Mouse (Mus musculus): ENCODE measurements around the gene Espl1. TPM values are rescaled to one million over a fixed set of nuclear protein-coding genes. Genes with fewer than 3 reads are reported as not detected.
A peak's percentile ranks its signal among the peaks of the same experiment; 100 is the strongest.

Espl1 gene
- 20.8 and 21.7 TPM in 2 replicates for total RNA-seq (2014; fragmentation: Nextera tagmentation)
- total RNA-seq (2017): 30.4 and 50.0 TPM in 2 replicates

DNA sequence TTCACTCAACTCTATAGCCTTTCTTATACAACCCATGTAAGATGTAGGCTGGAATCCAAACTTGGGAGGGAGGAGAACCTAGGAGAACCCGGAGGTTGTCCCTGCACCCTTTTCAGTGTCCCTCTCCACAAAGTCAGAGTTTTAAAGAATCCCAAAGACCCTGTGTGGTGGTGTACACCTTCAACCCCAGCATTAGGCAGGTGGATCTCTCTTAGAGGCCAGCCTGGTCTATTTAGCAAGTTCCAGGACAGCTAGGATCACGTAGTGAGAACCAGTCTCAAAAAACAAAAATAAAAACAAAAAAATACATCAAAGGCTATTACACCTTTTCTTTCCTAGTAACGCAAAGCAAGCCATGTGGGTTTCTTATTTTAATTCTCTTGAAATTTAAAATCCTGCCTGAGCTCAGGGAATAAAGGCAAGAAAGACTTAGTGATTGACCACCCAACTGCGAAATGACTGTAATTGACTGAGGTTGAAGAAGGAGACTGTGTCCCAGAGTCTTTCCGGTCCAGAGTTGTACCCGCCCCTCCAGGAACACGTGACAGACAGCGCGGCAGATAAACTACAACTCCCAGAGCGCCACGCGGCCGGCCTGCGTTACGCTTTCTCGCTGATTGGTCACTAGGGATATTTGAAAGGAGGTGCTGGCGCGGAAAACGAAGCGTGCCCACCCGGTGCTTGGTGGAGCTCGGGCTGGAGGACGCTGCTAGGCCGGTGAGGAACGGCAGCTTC, at the start of gene Espl1:
TSS of gene Espl1 (plus strand) at position 634 of the 735 bp plus-strand sequence.
- peak; percentile 99 for ATAC-seq (replicated peaks; ENCODE audit: poor library complexity, severe bottlenecking)

DNA sequence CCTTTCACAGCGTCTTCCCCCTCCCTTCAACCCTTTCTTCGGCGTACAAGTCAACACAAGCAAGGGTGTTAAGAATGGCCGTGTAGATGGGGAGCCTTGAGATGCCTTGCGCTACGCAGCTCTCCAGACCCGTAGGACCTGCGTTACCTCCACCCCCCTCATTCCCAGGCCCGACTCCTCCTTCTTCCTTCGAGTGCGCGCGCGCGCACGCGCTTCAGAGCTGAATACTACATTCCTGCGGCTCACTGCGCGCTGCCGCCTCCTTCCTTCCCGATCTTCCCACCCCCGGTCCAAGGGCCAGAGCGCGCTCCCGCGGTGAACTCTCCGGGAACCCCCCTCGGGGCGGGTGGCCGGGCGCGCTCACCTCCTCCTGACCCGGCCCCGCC, 49.2 kb upstream of the Espl1 start:
- ATAC-seq (replicated peaks; ENCODE audit: poor library complexity, severe bottlenecking): peak; percentile 36

DNA sequence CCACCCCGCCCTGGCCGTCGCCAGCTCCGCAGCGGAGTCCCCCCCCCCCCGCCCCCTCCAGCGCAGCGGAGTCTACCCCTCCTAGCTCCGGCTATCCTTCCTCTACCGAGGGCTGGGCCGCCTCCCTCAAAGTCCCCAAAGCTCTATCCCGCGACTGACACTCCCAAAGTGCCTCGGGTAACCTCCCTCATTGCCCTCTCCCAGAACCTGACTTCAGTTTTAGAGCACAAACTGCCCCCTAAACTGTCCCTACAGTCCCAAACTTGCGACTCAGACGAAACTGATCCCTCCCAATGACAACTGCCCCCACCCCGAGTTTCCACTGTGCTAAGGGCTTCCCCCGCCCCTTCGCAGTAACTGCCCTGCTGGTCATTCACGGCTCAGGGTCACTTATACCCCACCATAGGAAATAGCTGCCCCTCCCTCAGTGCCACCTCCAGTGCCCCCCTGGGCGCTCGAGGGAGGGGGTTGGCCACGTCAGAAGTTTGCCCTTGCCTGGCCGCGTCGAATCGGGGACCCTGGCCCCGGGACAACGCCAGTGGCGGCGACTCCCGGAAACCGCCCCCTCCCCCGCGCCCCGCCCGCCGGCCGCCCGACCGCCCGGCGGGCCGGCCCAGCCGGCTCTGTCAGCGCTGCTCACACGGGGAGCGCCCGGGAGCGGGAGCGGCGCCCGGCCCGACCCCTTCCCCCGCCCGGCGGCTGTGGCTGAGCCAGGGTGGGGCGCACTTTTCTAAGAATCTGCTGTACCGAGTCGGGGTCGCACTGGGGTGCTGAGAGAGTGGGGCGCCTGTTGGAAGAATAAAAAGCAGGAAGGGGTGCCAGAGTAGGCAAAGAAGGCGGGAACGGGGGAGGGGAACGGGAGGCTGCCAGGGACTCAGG, 48.6 kb upstream of the Espl1 start:
- ATAC-seq (replicated peaks; ENCODE audit: poor library complexity, severe bottlenecking): peak; percentile 21

DNA sequence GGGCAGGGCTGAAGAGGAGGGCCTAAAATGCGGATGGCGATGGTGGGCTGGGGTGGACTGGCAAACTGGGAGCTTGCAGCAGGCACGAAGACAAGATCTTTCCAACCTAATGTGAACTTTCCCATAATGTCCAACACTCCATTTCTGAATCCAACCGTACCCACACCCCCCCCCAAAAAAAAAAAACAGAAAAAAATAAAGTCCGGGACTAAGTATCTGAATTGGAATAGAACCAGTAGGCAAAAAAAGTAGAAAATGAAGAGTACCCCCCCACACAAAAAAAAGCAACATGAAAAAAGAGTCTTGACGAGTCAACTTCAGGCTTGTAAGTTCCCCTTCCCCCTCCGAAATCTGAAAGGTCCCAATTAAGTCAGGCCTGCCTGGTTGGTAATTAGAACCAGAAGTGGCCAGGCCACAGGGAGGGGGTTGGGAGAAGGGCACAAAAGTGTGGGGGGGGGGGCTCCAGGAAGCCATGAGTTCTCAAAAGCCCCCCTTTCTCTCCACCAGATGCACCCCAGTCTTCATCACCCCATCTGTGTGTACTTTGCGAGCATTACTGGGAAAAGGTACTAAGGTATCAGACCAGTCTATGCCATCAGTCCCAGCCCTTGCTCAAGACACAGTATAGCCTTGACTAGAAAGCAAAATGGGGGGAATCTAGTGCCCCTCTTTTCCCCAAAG, 47.8 kb upstream of the Espl1 start:
- ATAC-seq (replicated peaks; ENCODE audit: poor library complexity, severe bottlenecking): no peak

DNA sequence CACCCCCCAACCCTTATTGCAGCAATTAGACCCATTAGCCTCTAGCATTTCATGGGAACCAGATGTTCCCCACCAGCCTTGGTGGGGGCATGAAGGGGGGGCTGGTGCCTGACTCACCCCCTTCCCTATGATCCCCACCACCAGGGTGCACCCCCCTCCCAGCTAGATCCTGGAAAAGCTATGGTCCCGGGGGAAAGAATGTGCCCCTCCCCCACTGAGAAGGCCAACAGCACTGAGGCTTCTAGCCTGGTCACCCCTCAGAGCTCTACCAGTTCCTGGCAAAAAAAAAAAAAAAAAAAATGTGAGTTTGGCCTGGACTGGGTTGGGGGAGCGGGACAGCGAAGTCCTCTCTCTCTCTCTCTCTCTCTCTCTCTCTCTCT, 47.3 kb upstream of the Espl1 start:
- no peak for ATAC-seq (replicated peaks; ENCODE audit: poor library complexity, severe bottlenecking)

DNA sequence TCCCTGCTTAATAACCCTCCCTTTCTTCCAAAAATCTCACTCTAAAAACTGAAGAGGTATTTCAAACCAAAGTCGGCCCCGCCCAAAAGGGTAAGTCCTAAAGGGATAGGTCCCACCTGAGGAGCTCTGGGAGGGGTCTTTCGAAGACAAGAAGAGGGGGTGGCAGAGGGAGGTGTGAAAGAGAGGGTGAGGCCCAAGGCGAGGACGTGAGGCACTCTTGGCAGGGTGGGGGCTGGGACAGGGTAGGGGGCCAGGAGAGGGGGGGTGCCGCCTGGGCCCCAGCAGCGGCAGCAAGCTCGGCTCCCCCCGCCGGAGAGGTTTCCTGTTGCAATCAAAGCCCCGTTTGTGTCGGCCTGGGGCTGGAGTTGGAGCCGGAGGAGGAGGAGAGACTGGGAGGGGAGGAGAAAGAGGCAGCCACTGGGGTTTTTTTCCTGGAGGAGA, 46.8 kb upstream of the Espl1 start:
- no peak for ATAC-seq (replicated peaks; ENCODE audit: poor library complexity, severe bottlenecking)

DNA sequence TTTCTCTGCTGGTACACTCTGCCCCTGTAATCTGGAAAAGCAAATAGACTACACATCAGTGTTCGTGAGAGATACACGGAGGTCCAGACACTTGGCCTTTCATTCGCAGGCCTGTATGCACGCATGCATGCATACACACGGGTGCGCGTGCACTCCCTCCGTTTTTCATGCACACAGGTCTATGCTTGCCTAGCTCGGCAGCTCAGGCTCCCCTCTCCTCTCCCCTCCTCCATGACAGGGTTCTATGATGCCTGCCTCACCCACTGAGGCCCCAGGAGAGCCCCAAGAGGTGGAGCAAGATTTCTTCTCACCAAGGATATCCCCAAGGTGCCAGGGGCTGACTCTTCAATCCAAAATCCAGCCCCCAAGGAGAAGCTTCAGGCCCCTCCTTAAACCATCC, 46.1 kb upstream of the Espl1 start:
- ATAC-seq (replicated peaks; ENCODE audit: poor library complexity, severe bottlenecking): no peak

DNA sequence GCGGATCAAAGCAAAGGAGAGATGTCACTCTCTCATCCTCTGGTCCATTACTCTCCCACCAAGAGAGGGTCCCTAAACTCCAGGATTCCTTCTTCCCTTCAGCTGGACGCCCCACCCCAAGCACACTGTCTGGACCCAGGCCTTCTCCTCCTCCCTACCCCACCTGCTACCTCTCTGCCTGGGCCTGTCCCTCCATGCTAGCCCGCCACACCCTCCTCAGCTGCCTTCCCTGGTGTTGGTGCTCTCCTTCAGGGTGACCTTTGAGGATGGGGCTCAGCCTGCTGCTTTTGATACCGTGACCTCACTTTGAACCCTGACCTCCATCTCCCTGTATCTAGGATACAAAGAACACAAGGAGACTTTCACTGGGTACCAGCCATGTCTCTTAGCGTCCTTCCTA, 45.5 kb upstream of the Espl1 start:
- ATAC-seq (replicated peaks; ENCODE audit: poor library complexity, severe bottlenecking): no peak

DNA sequence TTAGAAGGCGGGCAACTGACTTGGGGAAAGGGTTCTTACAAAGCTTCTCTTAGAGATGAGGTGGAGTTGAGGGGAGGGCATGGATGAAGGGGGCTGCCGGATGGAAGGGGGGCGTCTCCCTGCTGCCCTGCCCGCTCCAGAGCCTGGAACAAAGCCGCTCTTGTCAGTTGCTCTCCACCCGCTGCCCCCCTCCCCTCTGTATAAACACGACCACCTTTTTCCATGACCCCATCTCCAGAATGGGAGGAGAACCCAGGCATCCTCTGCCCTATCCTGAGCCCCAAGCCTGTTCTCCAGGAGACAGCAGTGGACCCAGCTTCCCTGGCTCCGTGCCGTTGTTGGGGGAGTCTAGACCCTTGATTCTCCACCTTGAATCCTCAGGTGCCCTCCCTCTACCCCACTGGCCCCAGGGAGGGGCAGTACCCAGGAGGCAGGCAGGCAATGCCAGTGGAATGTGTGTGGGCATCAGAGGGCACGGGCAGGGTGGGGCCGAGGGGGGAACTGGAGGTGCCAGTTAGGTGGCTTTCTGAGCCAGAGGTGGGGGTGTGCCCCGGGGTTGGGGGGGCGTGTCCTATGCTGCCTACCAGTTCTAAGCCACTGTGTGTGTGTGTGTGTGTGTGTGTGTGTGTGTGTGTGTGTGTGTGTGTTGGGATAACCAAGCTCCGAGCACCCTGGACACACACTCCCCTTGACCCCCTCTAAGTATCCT, 40.4 kb upstream of the Espl1 start:
- no peak for ATAC-seq (replicated peaks; ENCODE audit: poor library complexity, severe bottlenecking)

DNA sequence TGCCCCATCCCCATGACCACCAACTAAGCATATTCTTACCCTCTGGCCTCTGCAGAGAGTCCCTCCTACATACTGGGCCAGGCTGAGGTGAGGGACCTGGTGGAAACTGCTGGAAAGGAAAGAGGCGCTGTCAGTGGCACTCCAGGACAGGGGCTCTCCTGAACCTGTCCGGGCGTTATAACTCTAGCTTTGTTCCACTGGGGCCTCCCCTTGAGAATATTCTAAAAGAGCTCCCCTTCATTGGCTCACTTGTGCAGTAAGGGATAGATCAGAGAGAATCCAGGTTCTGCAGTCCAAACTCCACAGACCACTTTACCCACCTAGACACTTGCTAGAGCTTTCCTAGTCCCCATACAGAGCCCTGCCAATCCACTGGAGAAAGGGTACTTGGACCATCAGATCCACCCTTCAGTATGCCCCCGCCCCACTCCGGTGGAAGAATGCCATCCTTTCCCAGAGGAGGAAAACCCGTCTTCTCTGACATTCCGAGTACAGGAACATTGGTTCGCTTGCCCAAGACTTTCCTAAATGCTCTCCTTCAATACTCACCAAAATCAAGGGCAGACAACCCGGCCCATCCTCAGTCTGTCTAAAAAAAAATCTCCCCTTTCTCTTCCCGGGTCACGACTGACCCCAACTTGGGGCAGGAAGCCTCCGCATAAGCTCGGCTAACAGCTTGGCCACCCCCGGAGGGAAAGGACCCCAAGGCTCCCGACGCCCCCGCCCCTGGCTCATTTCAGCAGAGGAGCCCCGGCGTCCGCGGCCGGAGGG, 39.5 kb upstream of the Espl1 start:
- no peak for ATAC-seq (replicated peaks; ENCODE audit: poor library complexity, severe bottlenecking)

DNA sequence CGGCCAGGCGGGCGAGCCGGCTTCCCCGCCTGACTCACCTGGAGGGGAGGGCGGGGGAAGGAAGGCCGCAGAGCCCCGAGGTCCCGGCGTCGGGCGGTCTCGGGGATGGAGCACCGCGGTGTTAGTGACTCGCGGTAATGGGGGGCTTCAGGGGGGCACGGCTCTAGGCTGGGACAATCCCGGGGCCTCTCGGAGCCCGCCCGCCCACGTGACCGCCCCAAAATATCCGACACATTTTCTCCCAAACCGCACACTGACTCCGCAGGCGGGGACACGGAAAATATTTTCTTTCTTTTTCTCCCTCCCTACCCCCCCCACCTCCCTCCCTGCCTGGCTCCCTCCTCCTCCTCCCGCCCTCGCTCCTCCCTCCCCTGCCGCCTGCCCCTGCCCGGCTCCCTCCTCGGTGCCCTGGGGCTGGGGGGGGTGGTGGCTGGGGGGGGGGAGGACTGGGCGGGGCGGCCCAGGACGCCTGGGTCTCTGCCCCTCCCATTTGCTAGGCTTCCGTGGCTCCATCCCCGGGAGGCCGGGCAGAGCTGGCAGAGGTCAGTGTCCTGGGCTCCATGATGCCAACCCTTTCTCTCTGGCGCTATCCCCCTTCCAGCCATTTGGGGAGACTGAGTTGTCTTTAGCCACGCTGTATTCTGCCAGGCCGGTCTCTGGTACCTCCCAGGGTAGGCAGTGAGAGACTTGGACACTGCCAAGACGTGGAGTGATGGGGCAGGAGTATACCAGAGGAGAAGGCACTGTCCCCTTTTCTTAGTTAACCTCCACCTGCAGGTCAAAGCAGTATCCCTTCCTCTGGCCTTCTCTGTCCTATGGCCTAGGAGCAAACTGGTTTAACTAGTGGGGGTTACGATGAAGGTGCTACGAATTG, 38.6 kb upstream of the Espl1 start, which contains the start of gene Rarg:
TSS of gene Rarg (minus strand) at position 316 of the 874 bp plus-strand sequence.
- ATAC-seq (replicated peaks; ENCODE audit: poor library complexity, severe bottlenecking): peak; percentile 58; the same call in 1 of the 2 replicates

DNA sequence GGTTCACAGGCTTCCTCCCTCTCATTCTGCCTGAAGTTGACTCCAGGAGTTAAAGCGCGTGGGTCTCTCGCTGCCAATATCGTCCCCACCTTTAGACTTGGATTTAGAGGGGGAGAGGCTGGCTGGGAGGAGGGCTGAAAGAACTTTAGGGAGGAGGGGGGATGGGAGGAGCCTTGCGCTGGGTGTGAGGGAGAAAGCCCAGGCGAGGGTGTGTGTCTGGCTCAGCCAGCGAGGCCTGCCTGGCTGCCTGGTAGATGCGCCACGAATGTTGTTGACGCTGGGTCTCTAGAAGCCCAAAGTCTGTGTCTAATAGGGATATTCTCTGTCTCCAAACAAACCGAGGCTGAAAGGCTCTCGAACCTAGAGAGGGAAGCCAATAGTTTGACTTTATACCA, 38.0 kb upstream of the Espl1 start:
- no peak for ATAC-seq (replicated peaks; ENCODE audit: poor library complexity, severe bottlenecking)

DNA sequence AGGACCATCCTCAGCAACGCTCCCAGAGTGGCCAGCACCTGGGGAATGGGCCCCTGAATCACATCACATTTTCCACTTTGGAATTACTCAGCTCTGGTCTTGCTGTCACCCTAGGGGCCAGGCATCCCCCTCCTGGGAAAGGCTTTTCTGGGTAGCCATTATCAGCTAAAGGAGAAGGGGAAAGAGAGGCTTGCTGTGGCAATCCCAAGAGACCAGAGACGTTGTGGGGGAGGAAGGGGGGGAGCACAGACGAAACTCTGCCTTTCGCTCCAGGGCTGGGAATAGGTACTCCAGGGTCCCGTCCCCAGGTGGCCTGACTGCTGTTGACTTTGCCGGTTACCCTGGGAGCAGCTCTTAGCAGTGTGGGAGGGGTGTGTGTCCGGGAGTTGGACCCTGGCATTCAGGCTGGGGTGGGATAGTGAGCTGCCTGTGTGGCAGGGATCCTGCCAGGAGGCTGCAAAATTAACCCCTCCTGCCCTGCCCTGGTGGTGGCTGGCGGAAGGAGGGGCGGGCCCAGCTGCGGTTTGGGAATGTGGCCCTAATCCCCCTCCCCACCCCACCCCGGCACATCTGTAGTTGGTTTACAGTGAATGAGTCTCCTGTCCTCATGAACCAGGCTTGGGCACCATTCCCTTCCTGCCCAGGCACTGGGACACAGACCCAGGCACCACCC, 37.3 kb upstream of the Espl1 start:
- no peak for ATAC-seq (replicated peaks; ENCODE audit: poor library complexity, severe bottlenecking)

DNA sequence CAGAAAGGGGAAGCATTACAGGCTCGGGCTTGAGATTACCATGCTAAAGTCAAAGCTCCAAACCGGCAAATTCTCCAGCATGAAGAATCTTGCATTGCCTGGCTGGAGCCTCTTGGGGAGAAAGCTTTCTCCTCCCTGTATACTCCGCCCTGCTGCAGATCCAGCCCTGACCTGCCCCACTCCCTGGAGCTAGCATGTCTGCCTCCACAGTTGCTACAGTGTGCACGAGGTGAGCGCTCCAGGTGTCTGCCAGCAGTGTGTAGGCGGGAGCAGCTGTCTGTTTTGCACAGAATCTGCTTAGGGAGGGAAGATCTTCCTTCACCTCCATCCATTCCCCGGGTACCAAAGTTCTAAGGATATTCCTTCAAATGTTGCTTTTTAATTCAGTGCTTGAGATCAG, 33.5 kb upstream of the Espl1 start:
- peak; percentile 50; the same call in 1 of the 2 replicates for ATAC-seq (replicated peaks; ENCODE audit: poor library complexity, severe bottlenecking)

DNA sequence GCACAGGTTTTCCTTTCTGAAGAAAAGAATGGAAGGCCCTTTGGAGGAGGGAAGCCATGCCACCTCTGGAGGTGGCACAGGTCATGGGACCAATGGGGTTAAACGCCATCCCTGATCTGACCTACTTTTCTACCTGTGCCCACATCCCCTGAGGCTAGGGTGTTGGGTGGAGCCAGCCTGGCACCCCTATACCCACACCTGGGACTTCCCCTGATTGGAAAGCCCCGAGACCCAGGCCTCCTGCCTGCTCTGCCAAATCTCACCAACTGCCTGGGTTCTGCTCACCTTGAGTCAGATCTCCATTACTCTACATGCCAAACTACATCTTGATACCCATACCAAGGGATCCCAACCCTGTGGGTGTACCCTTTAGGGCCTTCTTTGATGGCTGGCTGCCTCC, 33.0 kb upstream of the Espl1 start:
- no peak for ATAC-seq (replicated peaks; ENCODE audit: poor library complexity, severe bottlenecking)

DNA sequence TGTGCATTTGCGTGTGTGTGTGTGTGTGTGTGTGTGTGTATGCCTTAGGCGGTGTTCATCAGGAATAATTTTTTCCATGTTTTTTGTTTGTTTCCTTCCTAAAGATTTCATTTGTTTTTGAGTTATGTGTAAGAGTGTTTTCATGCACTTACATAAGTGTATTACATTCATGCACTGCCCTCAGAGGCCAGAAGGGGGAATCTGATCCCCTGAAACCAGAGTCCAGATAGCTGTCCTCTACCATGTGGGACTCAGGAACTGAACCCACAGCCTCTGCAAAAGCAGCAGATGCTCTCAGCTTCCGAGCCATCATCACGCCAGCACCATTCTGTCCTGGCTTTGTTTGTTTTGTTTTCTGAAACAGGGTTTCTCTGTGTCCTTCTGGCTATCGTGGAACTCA, 30.5 kb upstream of the Espl1 start:
- peak; percentile 42; the same call in 1 of the 2 replicates for ATAC-seq (replicated peaks; ENCODE audit: poor library complexity, severe bottlenecking)

DNA sequence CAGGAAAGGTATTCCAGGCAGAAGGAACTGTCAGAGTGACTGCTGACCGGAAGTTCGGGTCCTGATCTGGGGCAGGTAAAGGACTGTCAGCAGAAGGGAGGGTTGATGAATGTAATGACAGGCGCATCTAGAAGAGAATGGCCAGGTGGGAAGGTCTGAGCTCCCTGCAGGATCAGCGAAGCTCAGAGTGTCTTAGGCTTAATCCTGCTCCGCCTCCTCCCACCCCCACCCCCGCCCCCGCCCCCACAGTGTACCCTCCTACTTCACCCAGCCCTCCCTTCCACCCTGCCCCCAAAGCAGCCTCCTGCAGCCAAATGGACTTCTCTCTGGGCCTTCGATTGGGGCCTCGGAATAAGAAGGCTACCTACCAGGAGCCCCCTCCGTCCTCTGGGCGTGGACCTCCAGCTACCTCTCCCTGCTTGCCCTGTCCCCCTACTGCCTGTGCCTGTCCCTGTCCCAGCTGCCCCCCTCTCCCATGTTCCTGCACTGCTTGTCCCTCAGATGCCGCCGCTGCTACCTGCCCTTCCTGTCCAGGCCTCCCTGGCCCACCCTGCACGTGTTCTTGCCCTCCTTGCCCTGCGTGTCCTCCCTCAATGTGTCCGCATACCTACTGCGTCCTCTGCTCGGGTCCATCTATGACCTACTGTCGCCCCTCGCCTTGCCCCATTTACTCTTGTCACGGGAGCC, 25.6 kb upstream of the Espl1 start, which contains the start of gene Gm9918:
TSS of gene Gm9918 (plus strand) at position 290 of the 687 bp plus-strand sequence.
- ATAC-seq (replicated peaks; ENCODE audit: poor library complexity, severe bottlenecking): no peak

Data from granulocyte monocyte progenitor cell, adult 5-6 weeks (primary cell).